Mouse (Mus musculus) spleen, postnatal 4 days (tissue): ENCODE results near the gene Tns1.
A peak's percentile ranks its signal among the peaks of the same experiment; 100 is the strongest.

ENCODE experiments used
- DNase-seq, 2 experiments: peaks; one replicate each; pipeline ENCODE4 v3.0.0; 2022; ENCODE audit warnings: low spot score in 2 of 2

Tns1 gene

GRCm38 (mm10) chr1:74058771-74059170, 65.5 kb downstream of the Tns1 start:
- DNase-seq = no peak

- no peak for DNase-seq
Measured at GRCm38 (mm10) chr1:74058309-74058708, 65.9 kb downstream of the Tns1 start.

- no peak for DNase-seq
Measured at GRCm38 (mm10) chr1:74057501-74057900, 66.7 kb downstream of the Tns1 start.

- no peak for DNase-seq
Measured at GRCm38 (mm10) chr1:74055552-74055951, 68.7 kb downstream of the Tns1 start.

- no peak for DNase-seq
Measured at GRCm38 (mm10) chr1:74054471-74054870, 69.8 kb downstream of the Tns1 start.

GRCm38 (mm10) chr1:74054007-74054406, 70.2 kb downstream of the Tns1 start:
- DNase-seq = no peak

GRCm38 (mm10) chr1:74053068-74053467, 71.2 kb downstream of the Tns1 start:
- no peak for DNase-seq

- DNase-seq = no peak
Measured at GRCm38 (mm10) chr1:74051349-74051748, 72.9 kb downstream of the Tns1 start.

GRCm38 (mm10) chr1:74049430-74049829, 74.8 kb downstream of the Tns1 start:
- no peak for DNase-seq

- DNase-seq = no peak
Measured at GRCm38 (mm10) chr1:74047722-74048121, 76.5 kb downstream of the Tns1 start.

GRCm38 (mm10) chr1:74047311-74047710, 76.9 kb downstream of the Tns1 start:
- no peak for DNase-seq

GRCm38 (mm10) chr1:74045034-74045433, 79.2 kb downstream of the Tns1 start:
- DNase-seq = no peak

GRCm38 (mm10) chr1:74044421-74044820, 79.8 kb downstream of the Tns1 start:
- DNase-seq = no peak

GRCm38 (mm10) chr1:74043584-74044105, 80.6 kb downstream of the Tns1 start:
- no peak for DNase-seq

- no peak for DNase-seq
Measured at GRCm38 (mm10) chr1:74042711-74043467, 81.4 kb downstream of the Tns1 start.

GRCm38 (mm10) chr1:74041692-74042091, 82.6 kb downstream of the Tns1 start:
- DNase-seq = no peak

- DNase-seq = no peak
Measured at GRCm38 (mm10) chr1:74041178-74041577, 83.1 kb downstream of the Tns1 start.

- DNase-seq = peak; percentile 33 to 74
Measured at GRCm38 (mm10) chr1:74036560-74037390, 87.5 kb downstream of the Tns1 start.

- DNase-seq = no peak
Measured at GRCm38 (mm10) chr1:74035912-74036489, 88.2 kb downstream of the Tns1 start.

- DNase-seq = no peak
Measured at GRCm38 (mm10) chr1:74035487-74035886, 88.8 kb downstream of the Tns1 start.

GRCm38 (mm10) chr1:74034736-74035135, 89.5 kb downstream of the Tns1 start:
- no peak for DNase-seq

GRCm38 (mm10) chr1:74034211-74034610, 90.0 kb downstream of the Tns1 start:
- no peak for DNase-seq
